Comparison of ENCODE assay signal across 8 mouse cellular contexts in genomic region chr7:27506765-27507370, GRCm38 (mm10). TPM values are rescaled to one million over a fixed set of nuclear protein-coding genes. Genes with fewer than 3 reads are reported as not detected.
DNase-seq lines count a peak whose midpoint lies in the region; ATAC-seq and TF ChIP-seq lines count a peak whose summit lies in the region.

No protein-coding gene starts in this region.

- H3K4me1 ChIP-seq in kidney, postnatal 0 days (replicated peaks; ENCODE audit: insufficient read depth, low read length): peaks cover 6% of the 10 kb centered on the region
- no peaks in the 10 kb centered on the region; the same call in 1 of the 2 replicates for H3K4me1 ChIP-seq in forebrain, embryonic 11.5 days (replicated peaks; ENCODE audit: control insufficient read depth, insufficient read depth, low read length)
- H3K4me1 ChIP-seq in liver, embryonic 11.5 days (replicated peaks; ENCODE audit: control insufficient read depth, insufficient read depth, low read length): peaks cover 7% of the 10 kb centered on the region

- DNase-seq in kidney, postnatal 0 days (ENCODE audit: low spot score): peak; percentile 64
- no peak for DNase-seq in kidney, postnatal 25 days
- DNase-seq in forebrain, embryonic 11.5 days (ENCODE audit: low spot score): no peak
- no peak for DNase-seq in liver, embryonic 11.5 days (ENCODE audit: low spot score)
- peak; percentile 74 for DNase-seq in splenic B cell, adult 2 months (ENCODE audit: low read depth, low spot score)
- no peak for DNase-seq in adrenal gland, adult (ENCODE audit: inconsistent age in 2 of 2, low spot score in 1 of 2)
- no peak for DNase-seq in thymus, postnatal 14 days
- DNase-seq in adrenal gland, postnatal 10 days: no peak

- H3K4me3 ChIP-seq in kidney, postnatal 0 days (replicated peaks; ENCODE audit: low read depth, low read length): peak overlapping the region; percentile 55; the same call in 1 of the 2 replicates
- peak overlapping the region; percentile 40; the same call in 1 of the 2 replicates for H3K4me3 ChIP-seq in forebrain, embryonic 11.5 days (ENCODE audit: low read depth, low read length)
- H3K4me3 ChIP-seq in liver, embryonic 11.5 days (ENCODE audit: low read depth, low read length): peak overlapping the region; percentile 68

- ATAC-seq in kidney, postnatal 0 days (replicated peaks; ENCODE audit: low FRiP score, low read depth): no peak
- ATAC-seq in forebrain, embryonic 11.5 days (replicated peaks; ENCODE audit: low FRiP score): no peak
- ATAC-seq in liver, embryonic 11.5 days (replicated peaks; ENCODE audit: low FRiP score): no peak

- no peaks in the 10 kb centered on the region for H3K9me3 ChIP-seq in kidney, postnatal 0 days (replicated peaks; ENCODE audit: low read length)
- H3K9me3 ChIP-seq in forebrain, embryonic 11.5 days (ENCODE audit: control insufficient read depth, low read length): no peaks in the 10 kb centered on the region
- no peaks in the 10 kb centered on the region for H3K9me3 ChIP-seq in liver, embryonic 11.5 days (ENCODE audit: control insufficient read depth, low read length)

- H3K36me3 ChIP-seq in kidney, postnatal 0 days (ENCODE audit: insufficient read depth, low read length): no peaks in the 10 kb centered on the region
- no peaks in the 10 kb centered on the region for H3K36me3 ChIP-seq in forebrain, embryonic 11.5 days (ENCODE audit: control insufficient read depth, insufficient read depth, low read length)
- H3K36me3 ChIP-seq in liver, embryonic 11.5 days (ENCODE audit: control insufficient read depth, insufficient read depth, low read length): no peaks in the 10 kb centered on the region
- no peaks in the 10 kb centered on the region for H3K36me3 ChIP-seq in splenic B cell, adult 2 months (ENCODE audit: control insufficient read depth, insufficient read depth, low read length, poor library complexity, severe bottlenecking)

- WGBS in kidney, postnatal 0 days: 23% methylated on average over 9 of the region's 9 CpGs
- whole genome bisulfite sequencing in forebrain, embryonic 11.5 days: 55% methylated on average over 9 of the region's 9 CpGs
- 49% methylated on average over 9 of the region's 9 CpGs for WGBS in liver, embryonic 11.5 days

- TF ChIP-seq CTCF in kidney, postnatal 0 days (IDR thresholded peaks at IDR 0.05; ENCODE audit: low read depth): no peak

- peak overlapping the region; percentile 100 for H3K27ac ChIP-seq in kidney, postnatal 0 days
- no peak overlapping the region for H3K27ac ChIP-seq in forebrain, embryonic 11.5 days (ENCODE audit: low read depth, low read length)
- peak overlapping the region; percentile 99 for H3K27ac ChIP-seq in liver, embryonic 11.5 days (ENCODE audit: low read depth, low read length)

- no peaks in the 10 kb centered on the region for H3K27me3 ChIP-seq in kidney, postnatal 0 days (ENCODE audit: insufficient read depth, low read length)
- H3K27me3 ChIP-seq in forebrain, embryonic 11.5 days (ENCODE audit: control insufficient read depth, insufficient read depth, low read length): no peaks in the 10 kb centered on the region
- no peaks in the 10 kb centered on the region for H3K27me3 ChIP-seq in liver, embryonic 11.5 days (replicated peaks; ENCODE audit: control insufficient read depth, insufficient read depth, low read length)
- no peaks in the 10 kb centered on the region for H3K27me3 ChIP-seq in splenic B cell, adult 2 months (ENCODE audit: control insufficient read depth, insufficient read depth, low read length, poor library complexity, severe bottlenecking)

- peak overlapping the region; percentile 3; the same call in 1 of the 2 replicates for H3K9ac ChIP-seq in kidney, postnatal 0 days (ENCODE audit: low read depth, low read length)
- H3K9ac ChIP-seq in forebrain, embryonic 11.5 days (ENCODE audit: low read length): no peak overlapping the region
- H3K9ac ChIP-seq in liver, embryonic 11.5 days (ENCODE audit: low read depth, low read length): peak overlapping the region; percentile 54

- H3K4me2 ChIP-seq in kidney, postnatal 0 days (ENCODE audit: low read length): peak overlapping the region; percentile 69
- H3K4me2 ChIP-seq in forebrain, embryonic 11.5 days (ENCODE audit: low read depth, low read length, severe bottlenecking): peak overlapping the region; percentile 55; the same call in 1 of the 2 replicates
- H3K4me2 ChIP-seq in liver, embryonic 11.5 days: peak overlapping the region; percentile 80

RNA-seq across cellular contexts. Expression of gene Prx, which starts 7.7 kb away (rescaled TPM):
- polyA plus RNA-seq in kidney, postnatal 0 days (2015; fragmentation: Nextera tagmentation; extraction: Ambion mirVana): 4.1 and 4.7 TPM in 2 replicates
- 1.2 and 1.3 TPM in 2 replicates for polyA plus RNA-seq in forebrain, embryonic 11.5 days (2014; fragmentation: Nextera tagmentation; extraction: Ambion mirVana)
- 0.80 and 0.84 TPM in 2 replicates for polyA plus RNA-seq in liver, embryonic 11.5 days (2014; fragmentation: Nextera tagmentation; extraction: Ambion mirVana)
- 1 to 10 TPM; 3.3 to 5.1 TPM for total RNA-seq in adrenal gland, postnatal 10 days (2021)

RNA-seq across cellular contexts. Expression of gene Hipk4, which starts 16.2 kb away (rescaled TPM):
- 0.45 and 0.57 TPM in 2 replicates for polyA plus RNA-seq in kidney, postnatal 0 days (2015; fragmentation: Nextera tagmentation; extraction: Ambion mirVana)
- 0.52 and 0.93 TPM in 2 replicates for polyA plus RNA-seq in forebrain, embryonic 11.5 days (2014; fragmentation: Nextera tagmentation; extraction: Ambion mirVana)
- polyA plus RNA-seq in liver, embryonic 11.5 days (2014; fragmentation: Nextera tagmentation; extraction: Ambion mirVana): 0.33 and 0.40 TPM in 2 replicates
- total RNA-seq in adrenal gland, postnatal 10 days (2021): under 1 TPM; 0.24 to 0.67 TPM

RNA-seq across cellular contexts. Expression of gene Sertad1, which starts 20.2 kb away (rescaled TPM):
- polyA plus RNA-seq in kidney, postnatal 0 days (2015; fragmentation: Nextera tagmentation; extraction: Ambion mirVana): 41.6 and 44.3 TPM in 2 replicates
- 16.3 and 18.2 TPM in 2 replicates for polyA plus RNA-seq in forebrain, embryonic 11.5 days (2014; fragmentation: Nextera tagmentation; extraction: Ambion mirVana)
- polyA plus RNA-seq in liver, embryonic 11.5 days (2014; fragmentation: Nextera tagmentation; extraction: Ambion mirVana): 23.0 and 24.3 TPM in 2 replicates
- total RNA-seq in adrenal gland, postnatal 10 days (2021): 10 to 100 TPM; 19.0 to 27.9 TPM

RNA-seq across cellular contexts. Expression of gene Sertad3, which starts 33.3 kb away (rescaled TPM):
- 24.0 and 25.3 TPM in 2 replicates for polyA plus RNA-seq in kidney, postnatal 0 days (2015; fragmentation: Nextera tagmentation; extraction: Ambion mirVana)
- polyA plus RNA-seq in forebrain, embryonic 11.5 days (2014; fragmentation: Nextera tagmentation; extraction: Ambion mirVana): 23.0 and 23.4 TPM in 2 replicates
- polyA plus RNA-seq in liver, embryonic 11.5 days (2014; fragmentation: Nextera tagmentation; extraction: Ambion mirVana): 20.6 and 21.5 TPM in 2 replicates
- total RNA-seq in adrenal gland, postnatal 10 days (2021): 10 to 100 TPM; 13.5 to 15.6 TPM

RNA-seq across cellular contexts. Expression of gene Pld3, which starts 46.1 kb away (rescaled TPM):
- polyA plus RNA-seq in kidney, postnatal 0 days (2015; fragmentation: Nextera tagmentation; extraction: Ambion mirVana): 109 and 118 TPM in 2 replicates
- 52.1 and 56.4 TPM in 2 replicates for polyA plus RNA-seq in forebrain, embryonic 11.5 days (2014; fragmentation: Nextera tagmentation; extraction: Ambion mirVana)
- 39.3 and 44.4 TPM in 2 replicates for polyA plus RNA-seq in liver, embryonic 11.5 days (2014; fragmentation: Nextera tagmentation; extraction: Ambion mirVana)
- 10 to 100 TPM; 84.0 to 86.6 TPM for total RNA-seq in adrenal gland, postnatal 10 days (2021)

Comparison
In these comparisons a context has a peak if more than half of its experiments do, and no peak if none do; other contexts are left out.
1. DNase-seq: peak in kidney, postnatal 0 days (single experiment) and splenic B cell, adult 2 months (single experiment); none in kidney, postnatal 25 days (0 of 2), forebrain, embryonic 11.5 days (single experiment), liver, embryonic 11.5 days (single experiment), adrenal gland, adult (0 of 2), thymus, postnatal 14 days (single experiment) and adrenal gland, postnatal 10 days (single experiment).
2. Peak in every context shown above with its lines, with median percentiles within 50 percentile points of each other: H3K4me2 ChIP-seq and H3K4me3 ChIP-seq.